Mouse (Mus musculus): ENCODE measurements around the gene Focad.

- TF ChIP-seq POLR2A (IDR thresholded peaks at IDR 0.05; ENCODE audit: low read depth, low read length) = no peak
- no peak for TF ChIP-seq CTCF (conservative IDR thresholded peaks at IDR 0.05; ENCODE audit: insufficient read depth, insufficient read length, low read depth, low read length)
These were observed 136.9 kb downstream of the Focad start for GRCm38 (mm10) chr4:88231375-88231774.

All from kidney, adult 2 months (tissue).